In genomic region chr8:84200652-84201544, GRCm38 (mm10) we compare ENCODE assay signal across 8 mouse cellular contexts. TPM values are rescaled to one million over a fixed set of nuclear protein-coding genes. Genes with fewer than 3 reads are reported as not detected.
DNase-seq lines count a peak whose midpoint lies in the region; ATAC-seq and TF ChIP-seq lines count a peak whose summit lies in the region.

No protein-coding gene starts in this region.

- ATAC-seq in embryonic facial prominence, embryonic 12.5 days (ENCODE audit: insufficient number of reproducible peaks, insufficient read depth, low FRiP score, low TSS enrichment) = no peak
- peak; percentile 35 for ATAC-seq in heart, embryonic 14.5 days (ENCODE audit: insufficient number of reproducible peaks, insufficient read depth, low FRiP score, low read depth)
- ATAC-seq in kidney, postnatal 0 days (replicated peaks; ENCODE audit: low FRiP score, low read depth) = 0 out of 2 replicates have a peak, but pooled peaks have one; percentile 0

- H3K4me3 ChIP-seq in left cerebral cortex, adult 2 months = peak overlapping the region; percentile 54
- H3K4me3 ChIP-seq in embryonic facial prominence, embryonic 12.5 days = peak overlapping the region; percentile 66
- H3K4me3 ChIP-seq in heart, embryonic 14.5 days (ENCODE audit: control insufficient read depth in 1 of 2, insufficient read depth in 1 of 2, low read depth in 1 of 2, low read length in 2 of 2) = peak overlapping the region; percentile 64 to 83
- peak overlapping the region; percentile 66 for H3K4me3 ChIP-seq in kidney, postnatal 0 days (replicated peaks; ENCODE audit: low read depth, low read length)
- H3K4me3 ChIP-seq in small intestine, adult 2 months (ENCODE audit: low read depth, low read length) = peak overlapping the region; percentile 94

- intact Hi-C loops in left cerebral cortex, adult 2 months (cut with DNase I) = no loop called here

- H3K4me2 ChIP-seq in embryonic facial prominence, embryonic 12.5 days (replicated peaks) = peak overlapping the region; percentile 94
- peak overlapping the region; percentile 91 for H3K4me2 ChIP-seq in heart, embryonic 14.5 days (ENCODE audit: low read length)
- peak overlapping the region; percentile 87 for H3K4me2 ChIP-seq in kidney, postnatal 0 days (ENCODE audit: low read length)

- TF ChIP-seq CTCF in left cerebral cortex, adult 2 months (IDR thresholded peaks at IDR 0.05) = no peak
- TF ChIP-seq CTCF in kidney, postnatal 0 days (IDR thresholded peaks at IDR 0.05; ENCODE audit: low read depth) = no peak
- TF ChIP-seq CTCF in small intestine, adult 2 months (IDR thresholded peaks at IDR 0.05; ENCODE audit: extremely low read depth, insufficient read length, insufficient replicate concordance, low read depth, low read length) = no peak

- H3K9me3 ChIP-seq in embryonic facial prominence, embryonic 12.5 days = no peaks in the 10 kb centered on the region
- H3K9me3 ChIP-seq in heart, embryonic 14.5 days (ENCODE audit: control insufficient read depth, low read length) = no peaks in the 10 kb centered on the region
- H3K9me3 ChIP-seq in kidney, postnatal 0 days (replicated peaks; ENCODE audit: low read length) = no peaks in the 10 kb centered on the region

- H3K9ac ChIP-seq in embryonic facial prominence, embryonic 12.5 days = peak overlapping the region; percentile 86
- peak overlapping the region; percentile 95 for H3K9ac ChIP-seq in heart, embryonic 14.5 days (ENCODE audit: low read length)
- peak overlapping the region; percentile 80 for H3K9ac ChIP-seq in kidney, postnatal 0 days (ENCODE audit: low read depth, low read length)

- H3K27ac ChIP-seq in left cerebral cortex, adult 2 months = peak overlapping the region; percentile 99
- H3K27ac ChIP-seq in embryonic facial prominence, embryonic 12.5 days = peak overlapping the region; percentile 98
- peak overlapping the region; percentile 98 to 99 for H3K27ac ChIP-seq in heart, embryonic 14.5 days (replicated peaks in 1 of 2; ENCODE audit: control insufficient read depth in 1 of 2, insufficient read depth in 1 of 2, low read depth in 2 of 2, low read length in 2 of 2)
- H3K27ac ChIP-seq in kidney, postnatal 0 days = peak overlapping the region; percentile 96
- peak overlapping the region; percentile 97 for H3K27ac ChIP-seq in small intestine, adult 2 months (ENCODE audit: insufficient read depth, low read depth, low read length)

- peaks cover 60% of the 10 kb centered on the region for H3K4me1 ChIP-seq in embryonic facial prominence, embryonic 12.5 days
- peaks cover 41 to 55% of the 10 kb centered on the region in 2 experiments for H3K4me1 ChIP-seq in heart, embryonic 14.5 days (ENCODE audit: control insufficient read depth in 2 of 2, insufficient read depth in 2 of 2, low read length in 2 of 2)
- H3K4me1 ChIP-seq in kidney, postnatal 0 days (replicated peaks; ENCODE audit: insufficient read depth, low read length) = peaks cover 46% of the 10 kb centered on the region
- H3K4me1 ChIP-seq in small intestine, adult 2 months (ENCODE audit: control insufficient read depth, insufficient read depth, insufficient read length, low read length) = peaks cover 28% of the 10 kb centered on the region

- peak; percentile 94 for TF ChIP-seq POLR2A in small intestine, adult 2 months (IDR thresholded peaks at IDR 0.05; ENCODE audit: low read depth, low read length)

- peak in 1 of 2 experiments; percentile 60 for DNase-seq in left cerebral cortex, adult 2 months (ENCODE audit: extremely low spot score in 1 of 2, low spot score in 2 of 2)
- DNase-seq in left cerebral cortex, adult 11 months (ENCODE audit: low spot score) = no peak
- peak; percentile 85 for DNase-seq in kidney, postnatal 0 days (ENCODE audit: low spot score)
- DNase-seq in lung, postnatal 25 days (ENCODE audit: low spot score) = peak; percentile 87
- no peak for DNase-seq in cerebellum, adult 9-10 months

- H3K36me3 ChIP-seq in embryonic facial prominence, embryonic 12.5 days = no peaks in the 10 kb centered on the region; the same call in 1 of the 2 replicates
- peaks cover 20% of the 10 kb centered on the region for H3K36me3 ChIP-seq in heart, embryonic 14.5 days (ENCODE audit: control insufficient read depth, insufficient read depth, low read length)
- H3K36me3 ChIP-seq in kidney, postnatal 0 days (ENCODE audit: insufficient read depth, low read length) = 0 out of 2 replicates have a peak, but pooled peaks cover 8% of the 10 kb centered on the region
- no peaks in the 10 kb centered on the region for H3K36me3 ChIP-seq in small intestine, adult 2 months (ENCODE audit: control insufficient read depth, insufficient read depth, low read length)

- WGBS in embryonic facial prominence, embryonic 12.5 days = 5% methylated on average over 68 of the region's 70 CpGs
- WGBS in heart, embryonic 14.5 days = 3% methylated on average over 51 of the region's 70 CpGs
- 3% methylated on average over 64 of the region's 70 CpGs for WGBS in kidney, postnatal 0 days
- WGBS in small intestine, adult 2 months = 2% methylated on average over 70 of the region's 70 CpGs

- H3K27me3 ChIP-seq in embryonic facial prominence, embryonic 12.5 days = no peaks in the 10 kb centered on the region
- H3K27me3 ChIP-seq in heart, embryonic 14.5 days (ENCODE audit: control insufficient read depth, insufficient read depth, low read length) = no peaks in the 10 kb centered on the region
- H3K27me3 ChIP-seq in kidney, postnatal 0 days (ENCODE audit: insufficient read depth, low read length) = no peaks in the 10 kb centered on the region
- no peaks in the 10 kb centered on the region for H3K27me3 ChIP-seq in small intestine, adult 2 months (ENCODE audit: control insufficient read depth, insufficient read depth, low read length)

RNA-seq across cellular contexts. Expression of gene Nanos3, which starts 15.9 kb away (rescaled TPM):
- total RNA-seq in left cerebral cortex, adult 2 months (2021) = 1 to 10 TPM; 2.0 to 3.0 TPM
- polyA plus RNA-seq in embryonic facial prominence, embryonic 12.5 days (2016; fragmentation: Nextera tagmentation; extraction: Ambion mirVana) = 5.4 and 7.2 TPM in 2 replicates
- polyA plus RNA-seq in heart, embryonic 14.5 days (2014; fragmentation: Nextera tagmentation; extraction: Ambion mirVana) = 2.4 and 3.8 TPM in 2 replicates
- polyA plus RNA-seq in kidney, postnatal 0 days (2015; fragmentation: Nextera tagmentation; extraction: Ambion mirVana) = 8.6 and 9.6 TPM in 2 replicates
- polyA plus RNA-seq in small intestine, adult 2 months (2012; rRNA removed) = 0.22 and 0.62 TPM in 2 replicates

RNA-seq across cellular contexts. Expression of gene Zswim4, which starts 36.0 kb away (rescaled TPM):
- total RNA-seq in left cerebral cortex, adult 2 months (2021) = 10 to 100 TPM; 15.1 to 17.8 TPM
- 32.4 and 32.9 TPM in 2 replicates for polyA plus RNA-seq in embryonic facial prominence, embryonic 12.5 days (2016; fragmentation: Nextera tagmentation; extraction: Ambion mirVana)
- 6.7 and 7.3 TPM in 2 replicates for polyA plus RNA-seq in heart, embryonic 14.5 days (2014; fragmentation: Nextera tagmentation; extraction: Ambion mirVana)
- 10.5 and 11.0 TPM in 2 replicates for polyA plus RNA-seq in kidney, postnatal 0 days (2015; fragmentation: Nextera tagmentation; extraction: Ambion mirVana)
- 8.1 and 30.0 TPM in 2 replicates for polyA plus RNA-seq in small intestine, adult 2 months (2012; rRNA removed)

RNA-seq across cellular contexts. Expression of gene D8Ertd738e, which starts 48.6 kb away (rescaled TPM):
- 100 to 1,000 TPM; 124 to 140 TPM for total RNA-seq in left cerebral cortex, adult 2 months (2021)
- polyA plus RNA-seq in embryonic facial prominence, embryonic 12.5 days (2016; fragmentation: Nextera tagmentation; extraction: Ambion mirVana) = 322 and 341 TPM in 2 replicates
- polyA plus RNA-seq in heart, embryonic 14.5 days (2014; fragmentation: Nextera tagmentation; extraction: Ambion mirVana) = 359 and 400 TPM in 2 replicates
- 373 and 388 TPM in 2 replicates for polyA plus RNA-seq in kidney, postnatal 0 days (2015; fragmentation: Nextera tagmentation; extraction: Ambion mirVana)
- 46.2 and 63.5 TPM in 2 replicates for polyA plus RNA-seq in small intestine, adult 2 months (2012; rRNA removed)

RNA-seq across cellular contexts. Expression of gene 4930432K21Rik, which starts 53.1 kb away (rescaled TPM):
- 1 to 10 TPM; 2.0 to 2.8 TPM for total RNA-seq in left cerebral cortex, adult 2 months (2021)
- 2.0 and 2.4 TPM in 2 replicates for polyA plus RNA-seq in embryonic facial prominence, embryonic 12.5 days (2016; fragmentation: Nextera tagmentation; extraction: Ambion mirVana)
- polyA plus RNA-seq in heart, embryonic 14.5 days (2014; fragmentation: Nextera tagmentation; extraction: Ambion mirVana) = 0.43 and 0.63 TPM in 2 replicates
- 1.3 and 1.6 TPM in 2 replicates for polyA plus RNA-seq in kidney, postnatal 0 days (2015; fragmentation: Nextera tagmentation; extraction: Ambion mirVana)
- polyA plus RNA-seq in small intestine, adult 2 months (2012; rRNA removed) = 0.05 and 0.22 TPM in 2 replicates

RNA-seq across cellular contexts. Expression of gene Cc2d1a, which starts 53.2 kb away (rescaled TPM):
- total RNA-seq in left cerebral cortex, adult 2 months (2021) = 10 to 100 TPM; 49.9 to 52.2 TPM
- polyA plus RNA-seq in embryonic facial prominence, embryonic 12.5 days (2016; fragmentation: Nextera tagmentation; extraction: Ambion mirVana) = 27.5 and 29.2 TPM in 2 replicates
- polyA plus RNA-seq in heart, embryonic 14.5 days (2014; fragmentation: Nextera tagmentation; extraction: Ambion mirVana) = 9.3 and 11.8 TPM in 2 replicates
- 17.2 and 19.1 TPM in 2 replicates for polyA plus RNA-seq in kidney, postnatal 0 days (2015; fragmentation: Nextera tagmentation; extraction: Ambion mirVana)
- 21.0 and 50.8 TPM in 2 replicates for polyA plus RNA-seq in small intestine, adult 2 months (2012; rRNA removed)

Comparison
In these comparisons a context has a peak if more than half of its experiments do, and no peak if none do; other contexts are left out.
1. DNase-seq: peak in kidney, postnatal 0 days (single experiment) and lung, postnatal 25 days (single experiment); none in left cerebral cortex, adult 11 months (single experiment) and cerebellum, adult 9-10 months (single experiment).
2. Peak in every context shown above with its lines, with median percentiles within 50 percentile points of each other: H3K27ac ChIP-seq, H3K4me3 ChIP-seq, H3K4me2 ChIP-seq and H3K9ac ChIP-seq.